Mouse (Mus musculus): ENCODE measurements around the gene Zcwpw1.
A peak's percentile ranks its signal among the peaks of the same experiment; 100 is the strongest.

Gene Zcwpw1

GRCm38 (mm10) chr5:137756106-137756505 lies 31.5 kb upstream of the Zcwpw1 start:
- no peak for DNase-seq

GRCm38 (mm10) chr5:137756882-137757661 lies 30.5 kb upstream of the Zcwpw1 start:
- DNase-seq: peak; percentile 88 to 93

GRCm38 (mm10) chr5:137757887-137758286 lies 29.7 kb upstream of the Zcwpw1 start:
- peak in 1 of 2 experiments; percentile 39 for DNase-seq

- no peak for DNase-seq
Observed at GRCm38 (mm10) chr5:137758921-137759534, 28.6 kb upstream of the Zcwpw1 start.

- DNase-seq: peak; percentile 94
Observed at GRCm38 (mm10) chr5:137759971-137760412, 27.6 kb upstream of the Zcwpw1 start.

- no peak for DNase-seq
Observed at GRCm38 (mm10) chr5:137764609-137765340, 22.8 kb upstream of the Zcwpw1 start.

- no peak for DNase-seq
Observed at GRCm38 (mm10) chr5:137766270-137766669, 21.3 kb upstream of the Zcwpw1 start.

GRCm38 (mm10) chr5:137768475-137768874 lies 19.1 kb upstream of the Zcwpw1 start:
- no peak for DNase-seq

GRCm38 (mm10) chr5:137770709-137771108 lies 16.9 kb upstream of the Zcwpw1 start:
- peak in 1 of 2 experiments; percentile 52 for DNase-seq

- no peak for DNase-seq
Observed at GRCm38 (mm10) chr5:137772755-137773154, 14.8 kb upstream of the Zcwpw1 start.

GRCm38 (mm10) chr5:137775587-137776290 lies 11.9 kb upstream of the Zcwpw1 start:
- no peak for DNase-seq

GRCm38 (mm10) chr5:137776408-137776918 lies 11.1 kb upstream of the Zcwpw1 start:
- peak; percentile 56 to 76 for DNase-seq

GRCm38 (mm10) chr5:137777267-137777845 lies 10.2 kb upstream of the Zcwpw1 start:
- no peak for DNase-seq

- peak; percentile 97 for DNase-seq
Observed at GRCm38 (mm10) chr5:137778635-137779034, 9.0 kb upstream of the Zcwpw1 start, which contains the start of gene Ppp1r35. Gene Ppp1r35 (plus strand): TSS chr5:137778849.

GRCm38 (mm10) chr5:137779053-137779933 lies 8.3 kb upstream of the Zcwpw1 start:
- DNase-seq: peak; percentile 52 to 77

GRCm38 (mm10) chr5:137781661-137782060 lies 5.9 kb upstream of the Zcwpw1 start:
- DNase-seq: no peak

- DNase-seq: no peak
Observed at GRCm38 (mm10) chr5:137782776-137783522, 4.6 kb upstream of the Zcwpw1 start.

GRCm38 (mm10) chr5:137783901-137784540 lies 3.6 kb upstream of the Zcwpw1 start:
- no peak for DNase-seq

- no peak for DNase-seq
Observed at GRCm38 (mm10) chr5:137784546-137784945, 3.1 kb upstream of the Zcwpw1 start.
